Comparison of ENCODE assay signal across 8 mouse cellular contexts in the genomic region with DNA sequence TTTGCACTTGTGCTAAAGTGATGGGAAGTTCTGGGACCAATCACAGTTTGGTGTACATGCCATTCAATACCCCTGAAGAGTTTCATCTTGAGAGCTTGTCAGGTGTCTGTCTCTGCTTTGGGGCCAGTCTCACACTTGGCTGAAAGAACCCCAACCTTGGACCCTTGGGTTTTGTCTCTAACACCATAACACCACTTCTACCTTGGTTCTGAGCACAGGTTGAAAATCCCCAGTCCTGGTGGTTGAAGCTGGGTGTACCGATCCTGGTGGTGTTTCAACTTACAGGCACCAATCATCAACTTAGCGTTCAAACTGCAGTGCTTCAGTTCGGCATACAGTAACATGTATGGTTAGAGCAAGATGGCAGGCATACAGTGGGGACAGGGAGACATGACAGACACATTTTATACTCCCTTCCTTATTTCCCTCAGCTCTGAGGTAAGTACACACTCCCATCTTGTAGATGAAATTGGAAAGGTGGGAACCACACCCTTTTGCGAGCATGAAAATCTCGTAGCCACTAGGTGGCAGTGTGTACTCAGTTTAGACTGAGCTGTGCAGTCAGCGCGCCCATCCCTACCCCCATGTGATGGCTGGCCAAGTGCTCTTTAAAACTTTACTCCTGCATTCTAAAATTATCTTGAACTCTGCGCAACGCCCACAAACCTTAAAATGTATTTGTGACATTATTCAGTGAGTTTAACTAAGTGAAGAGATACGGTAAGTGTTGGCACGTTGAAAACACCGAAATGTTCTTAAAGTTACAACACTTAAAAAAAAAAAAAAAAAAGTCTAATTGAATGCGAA. TPM values are rescaled to one million over a fixed set of nuclear protein-coding genes. Genes with fewer than 3 reads are reported as not detected.
DNase-seq lines count a peak whose midpoint lies in the region; ATAC-seq and TF ChIP-seq lines count a peak whose summit lies in the region.

No protein-coding gene starts in this region.

- 32% methylated on average over 13 of the region's 13 CpGs for WGBS in embryonic facial prominence, embryonic 11.5 days
- WGBS in kidney, embryonic 14.5 days, result 31% methylated on average over 13 of the region's 13 CpGs
- 30% methylated on average over 13 of the region's 13 CpGs for WGBS in limb, embryonic 14.5 days

- no peak overlapping the region for H3K27ac ChIP-seq in embryonic facial prominence, embryonic 11.5 days (replicated peaks; ENCODE audit: low read depth, low read length)
- no peak overlapping the region for H3K27ac ChIP-seq in kidney, embryonic 14.5 days (ENCODE audit: low read depth, low read length)
- no peak overlapping the region for H3K27ac ChIP-seq in limb, embryonic 14.5 days (replicated peaks; ENCODE audit: low read depth, low read length)

- ATAC-seq in embryonic facial prominence, embryonic 11.5 days (replicated peaks; ENCODE audit: insufficient number of reproducible peaks, low FRiP score, low TSS enrichment, low read depth), result 0 out of 2 replicates have a peak, but pooled peaks have one; percentile 65
- ATAC-seq in kidney, embryonic 14.5 days (ENCODE audit: low FRiP score, low TSS enrichment), result peak; percentile 76; the same call in 1 of the 2 replicates
- ATAC-seq in limb, embryonic 14.5 days (ENCODE audit: low FRiP score, low read depth), result peak; percentile 74
- peak; percentile 82; the same call in 1 of the 2 replicates for ATAC-seq in monocyte, adult 5-6 weeks (replicated peaks; ENCODE audit: insufficient number of reproducible peaks, low FRiP score, low TSS enrichment, poor library complexity, severe bottlenecking)

- H3K27me3 ChIP-seq in embryonic facial prominence, embryonic 11.5 days (ENCODE audit: control insufficient read depth, insufficient read depth, low read length), result no peaks in the 10 kb centered on the region
- no peaks in the 10 kb centered on the region for H3K27me3 ChIP-seq in kidney, embryonic 14.5 days (ENCODE audit: control insufficient read depth, insufficient read depth, low read length)
- no peaks in the 10 kb centered on the region for H3K27me3 ChIP-seq in limb, embryonic 14.5 days (ENCODE audit: control insufficient read depth, insufficient read depth, low read length)
- H3K27me3 ChIP-seq in splenic B cell, adult 2 months (ENCODE audit: control insufficient read depth, insufficient read depth, low read length, poor library complexity, severe bottlenecking), result no peaks in the 10 kb centered on the region; the same call in 1 of the 2 replicates

- no peak for TF ChIP-seq POLR2A in limb, embryonic 14.5 days (IDR thresholded peaks at IDR 0.05; ENCODE audit: borderline replicate concordance, extremely low read depth, insufficient read depth, insufficient read length)

- H3K9ac ChIP-seq in embryonic facial prominence, embryonic 11.5 days (replicated peaks; ENCODE audit: low read length), result no peak overlapping the region
- H3K9ac ChIP-seq in kidney, embryonic 14.5 days (ENCODE audit: low read depth, low read length), result no peak overlapping the region
- H3K9ac ChIP-seq in limb, embryonic 14.5 days (ENCODE audit: low read depth, low read length, severe bottlenecking), result no peak overlapping the region

- no peaks in the 10 kb centered on the region for H3K9me3 ChIP-seq in embryonic facial prominence, embryonic 11.5 days (replicated peaks; ENCODE audit: control insufficient read depth, low read length)
- H3K9me3 ChIP-seq in kidney, embryonic 14.5 days (ENCODE audit: control insufficient read depth, low read length), result no peaks in the 10 kb centered on the region
- H3K9me3 ChIP-seq in limb, embryonic 14.5 days (ENCODE audit: control insufficient read depth, low read length), result no peaks in the 10 kb centered on the region

- no peaks in the 10 kb centered on the region for H3K4me1 ChIP-seq in embryonic facial prominence, embryonic 11.5 days (ENCODE audit: control insufficient read depth, insufficient read depth, low read length)
- no peaks in the 10 kb centered on the region for H3K4me1 ChIP-seq in kidney, embryonic 14.5 days (ENCODE audit: control insufficient read depth, insufficient read depth, low read length)
- no peaks in the 10 kb centered on the region for H3K4me1 ChIP-seq in limb, embryonic 14.5 days (ENCODE audit: control insufficient read depth, insufficient read depth, low read length)

- H3K36me3 ChIP-seq in embryonic facial prominence, embryonic 11.5 days (replicated peaks; ENCODE audit: control insufficient read depth, insufficient read depth, low read depth, low read length), result no peaks in the 10 kb centered on the region
- H3K36me3 ChIP-seq in kidney, embryonic 14.5 days (ENCODE audit: control insufficient read depth, insufficient read depth, low read length), result no peaks in the 10 kb centered on the region
- H3K36me3 ChIP-seq in limb, embryonic 14.5 days (ENCODE audit: control insufficient read depth, insufficient read depth, low read length), result no peaks in the 10 kb centered on the region
- H3K36me3 ChIP-seq in splenic B cell, adult 2 months (ENCODE audit: control insufficient read depth, insufficient read depth, low read length, poor library complexity, severe bottlenecking), result no peaks in the 10 kb centered on the region

- no peak overlapping the region for H3K4me2 ChIP-seq in embryonic facial prominence, embryonic 11.5 days (ENCODE audit: low read depth, low read length)
- H3K4me2 ChIP-seq in kidney, embryonic 14.5 days (replicated peaks; ENCODE audit: low read depth, low read length), result no peak overlapping the region
- H3K4me2 ChIP-seq in limb, embryonic 14.5 days (replicated peaks; ENCODE audit: low read depth, low read length, severe bottlenecking), result no peak overlapping the region

- peak; percentile 75 for DNase-seq in B cell, adult 2 months
- peak; percentile 69 for DNase-seq in adrenal gland, postnatal 25 days
- DNase-seq in embryonic facial prominence, embryonic 11.5 days (ENCODE audit: low spot score), result peak; percentile 91
- DNase-seq in heart, adult 9 months (ENCODE audit: low spot score in 2 of 2), result peak; percentile 47 to 64
- peak; percentile 90 for DNase-seq in limb, embryonic 14.5 days (ENCODE audit: low spot score)
- DNase-seq in splenic B cell, adult 2 months (ENCODE audit: low read depth, low spot score), result peak; percentile 82

- no peak overlapping the region for H3K4me3 ChIP-seq in embryonic facial prominence, embryonic 11.5 days (ENCODE audit: low read depth, low read length)
- no peak overlapping the region for H3K4me3 ChIP-seq in kidney, embryonic 14.5 days (ENCODE audit: low read length)
- no peak overlapping the region for H3K4me3 ChIP-seq in limb, embryonic 14.5 days (replicated peaks; ENCODE audit: low read length)

RNA-seq across cellular contexts. Expression of gene Slc25a4, which starts 30.7 kb away (rescaled TPM):
- 134 and 159 TPM in 2 replicates for total RNA-seq in adrenal gland, postnatal 25 days (2021)
- polyA plus RNA-seq in embryonic facial prominence, embryonic 11.5 days (2014; fragmentation: Nextera tagmentation; extraction: Ambion mirVana), result 508 and 538 TPM in 2 replicates
- polyA plus RNA-seq in kidney, embryonic 14.5 days (2014; fragmentation: Nextera tagmentation; extraction: Ambion mirVana), result 535 and 564 TPM in 2 replicates
- polyA plus RNA-seq in limb, embryonic 14.5 days (2012; rRNA removed), result 410 and 427 TPM in 2 replicates
- polyA plus RNA-seq in limb, embryonic 14.5 days (2014; fragmentation: Nextera tagmentation; extraction: Ambion mirVana), result 513 and 524 TPM in 2 replicates
- 25.8 to 40.1 TPM (median 26.8 TPM) in 3 replicates for total RNA-seq in monocyte, adult 5-6 weeks (2017)

RNA-seq across cellular contexts. Expression of gene Helt, which starts 52.7 kb away (rescaled TPM):
- not detected in 2 replicates for total RNA-seq in adrenal gland, postnatal 25 days (2021)
- polyA plus RNA-seq in embryonic facial prominence, embryonic 11.5 days (2014; fragmentation: Nextera tagmentation; extraction: Ambion mirVana), result 0.88 and 1.9 TPM in 2 replicates
- not detected in 2 replicates for polyA plus RNA-seq in kidney, embryonic 14.5 days (2014; fragmentation: Nextera tagmentation; extraction: Ambion mirVana)
- 0.05 TPM in 1 of 2 replicates, not detected in the other for polyA plus RNA-seq in limb, embryonic 14.5 days (2012; rRNA removed)
- not detected in 2 replicates for polyA plus RNA-seq in limb, embryonic 14.5 days (2014; fragmentation: Nextera tagmentation; extraction: Ambion mirVana)
- not detected in 3 replicates for total RNA-seq in monocyte, adult 5-6 weeks (2017)
